Mouse (Mus musculus): ENCODE measurements around the gene Fam210b. TPM values are rescaled to one million over a fixed set of nuclear protein-coding genes. Genes with fewer than 3 reads are reported as not detected.

The Fam210b gene
- total and polyA plus RNA-seq, 2 experiments from 2014 or later = 14.9 to 43.5 TPM

DNA sequence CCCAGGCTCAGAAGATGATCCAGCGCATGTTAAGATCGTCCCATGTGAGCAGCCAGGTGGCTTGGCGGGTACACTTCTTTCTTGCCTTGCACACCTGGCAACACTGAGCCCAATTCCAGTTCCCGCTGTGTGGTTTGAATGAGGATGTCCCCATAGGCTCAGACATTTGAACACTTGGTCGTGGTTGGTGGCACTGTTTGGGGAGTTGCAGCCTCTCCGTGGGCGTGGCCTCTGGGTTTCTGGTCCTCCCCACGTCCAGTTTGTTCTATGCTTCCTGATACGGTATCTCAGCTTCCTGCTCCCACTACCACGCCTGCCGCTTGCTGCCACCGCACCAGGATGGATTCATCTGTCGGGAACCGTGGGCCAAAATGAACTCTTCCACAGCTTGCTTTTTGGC, 4.4 kb downstream of the Fam210b start:
- H3K36me3 ChIP-seq (ENCODE audit: insufficient read depth) = no peaks in the 10 kb centered on the region; the same call in 1 of the 2 replicates
- TF ChIP-seq CTCF (IDR thresholded peaks at IDR 0.05; ENCODE audit: low read depth) = no peak
- ATAC-seq (no peak), DNase-seq (no peak)
- no peak overlapping the region for H3K27ac ChIP-seq (ENCODE audit: low read depth, low read length)
- 73% methylated on average over 14 of the region's 14 CpGs for WGBS
- H3K4me2 ChIP-seq (ENCODE audit: low read depth) = no peak overlapping the region
- no peaks in the 10 kb centered on the region for H3K9me3 ChIP-seq (ENCODE audit: low read length)
- H3K9ac ChIP-seq = no peak overlapping the region
- H3K27me3 ChIP-seq (ENCODE audit: insufficient read depth, low read length) = no peaks in the 10 kb centered on the region
- H3K4me1 ChIP-seq (ENCODE audit: insufficient read depth) = peaks cover 22% of the 10 kb centered on the region
- no peak overlapping the region for H3K4me3 ChIP-seq (ENCODE audit: low read depth, low read length)

DNA sequence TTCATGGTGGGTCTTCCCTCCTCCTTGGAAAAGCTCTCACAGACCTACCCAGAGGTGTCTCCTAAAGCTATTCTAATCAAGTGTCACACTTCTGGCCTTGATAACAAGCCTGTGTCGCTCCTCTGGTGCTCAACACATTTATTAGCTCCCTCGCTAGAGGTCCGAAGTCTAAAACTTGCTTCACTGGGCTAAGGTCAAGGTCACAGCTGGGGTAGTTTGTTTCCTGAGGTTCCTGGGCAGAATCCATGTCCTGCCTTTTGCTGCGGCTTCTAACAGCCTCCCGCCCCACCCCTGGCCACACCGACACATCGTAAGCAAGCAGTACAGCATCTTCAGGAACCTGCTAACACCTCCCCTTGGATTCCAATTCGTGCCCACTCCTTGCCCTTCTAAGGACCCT, 5.4 kb downstream of the Fam210b start:
- 88% methylated on average over 8 of the region's 8 CpGs for WGBS
- H3K4me1 ChIP-seq (ENCODE audit: insufficient read depth) = peaks cover 27% of the 10 kb centered on the region

DNA sequence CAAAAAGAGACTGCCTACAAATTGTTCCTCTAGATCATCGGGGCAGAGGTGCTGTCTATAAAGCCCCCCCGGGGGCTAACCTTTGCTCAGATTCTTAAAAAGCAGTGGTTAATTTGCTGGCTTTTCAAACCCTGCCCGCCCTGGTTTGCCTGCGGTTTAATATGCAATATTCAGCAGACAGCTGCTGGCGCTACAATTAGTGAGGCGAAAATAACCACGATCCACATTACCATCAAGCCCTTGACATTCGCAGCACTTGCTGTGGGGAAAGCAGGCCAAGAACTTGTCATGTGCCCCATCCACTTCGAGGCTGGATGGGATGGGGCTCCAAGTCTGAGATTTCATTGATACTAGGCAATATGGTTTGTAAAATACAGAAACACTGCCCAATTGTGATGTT, 7.9 kb downstream of the Fam210b start:
- no peak for TF ChIP-seq CTCF (IDR thresholded peaks at IDR 0.05; ENCODE audit: low read depth)
- Histone ChIP-seq H3K9ac (no peak overlapping the region), H3K4me1 (ENCODE audit: insufficient read depth) (peaks cover 31% of the 10 kb centered on the region), H3K4me3 (ENCODE audit: low read depth, low read length) (no peak overlapping the region), H3K9me3 (ENCODE audit: low read length) (no peaks in the 10 kb centered on the region), H3K27me3 (ENCODE audit: insufficient read depth, low read length) (no peaks in the 10 kb centered on the region), H3K36me3 (ENCODE audit: insufficient read depth) (no peaks in the 10 kb centered on the region; the same call in 1 of the 2 replicates), H3K27ac (ENCODE audit: low read depth, low read length) (peak overlapping the region; percentile 70), H3K4me2 (ENCODE audit: low read depth) (no peak overlapping the region)
- peak; percentile 77 for ATAC-seq
- DNase-seq = peak; percentile 70
- 14% methylated on average over 9 of the region's 9 CpGs for WGBS

More for the DNA sequence above, 5.4 kb downstream of the Fam210b start:
- no peaks in the 10 kb centered on the region for H3K27me3 ChIP-seq (ENCODE audit: insufficient read depth, low read length)
- H3K4me2 ChIP-seq (ENCODE audit: low read depth) = no peak overlapping the region
- DNase-seq (no peak), ATAC-seq (no peak)
- H3K9ac ChIP-seq = no peak overlapping the region
- TF ChIP-seq CTCF (IDR thresholded peaks at IDR 0.05; ENCODE audit: low read depth) = no peak
- H3K4me3 ChIP-seq (ENCODE audit: low read depth, low read length) = no peak overlapping the region
- H3K27ac ChIP-seq (ENCODE audit: low read depth, low read length) = no peak overlapping the region
- no peaks in the 10 kb centered on the region for H3K9me3 ChIP-seq (ENCODE audit: low read length)
- H3K36me3 ChIP-seq (ENCODE audit: insufficient read depth) = no peaks in the 10 kb centered on the region; the same call in 1 of the 2 replicates

DNA sequence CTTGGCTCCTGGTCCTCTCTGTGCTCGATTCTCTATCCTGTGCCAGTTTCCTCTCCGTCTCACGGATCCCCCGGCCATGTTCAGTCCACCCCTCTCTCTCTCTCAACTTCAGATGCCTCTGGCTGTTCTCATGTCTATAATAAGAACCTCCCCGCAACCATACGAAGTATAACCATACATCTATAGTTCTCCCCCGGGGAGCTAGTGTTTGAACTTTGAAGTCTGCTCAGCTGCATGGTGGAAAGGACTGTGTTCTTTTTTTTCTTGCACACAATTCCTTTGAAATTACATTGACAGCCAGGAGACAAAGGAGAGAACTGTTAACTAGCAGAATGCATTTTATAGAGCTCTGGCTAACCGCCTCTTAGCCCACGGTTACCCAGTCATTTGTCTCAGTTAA, 9.4 kb downstream of the Fam210b start:
- Histone ChIP-seq H3K9ac (no peak overlapping the region), H3K36me3 (ENCODE audit: insufficient read depth) (no peaks in the 10 kb centered on the region; the same call in 1 of the 2 replicates), H3K9me3 (ENCODE audit: low read length) (no peaks in the 10 kb centered on the region), H3K4me1 (ENCODE audit: insufficient read depth) (peaks cover 26% of the 10 kb centered on the region), H3K27me3 (ENCODE audit: insufficient read depth, low read length) (no peaks in the 10 kb centered on the region), H3K4me3 (ENCODE audit: low read depth, low read length) (no peak overlapping the region), H3K4me2 (ENCODE audit: low read depth) (no peak overlapping the region), H3K27ac (ENCODE audit: low read depth, low read length) (0 out of 2 replicates have a peak overlapping the region, but pooled peaks have one; percentile 35)
- 24% methylated on average over 9 of the region's 9 CpGs for WGBS
- TF ChIP-seq CTCF (IDR thresholded peaks at IDR 0.05; ENCODE audit: low read depth) = no peak
- peak; percentile 23; the same call in 1 of the 2 replicates for ATAC-seq
- DNase-seq = no peak

DNA sequence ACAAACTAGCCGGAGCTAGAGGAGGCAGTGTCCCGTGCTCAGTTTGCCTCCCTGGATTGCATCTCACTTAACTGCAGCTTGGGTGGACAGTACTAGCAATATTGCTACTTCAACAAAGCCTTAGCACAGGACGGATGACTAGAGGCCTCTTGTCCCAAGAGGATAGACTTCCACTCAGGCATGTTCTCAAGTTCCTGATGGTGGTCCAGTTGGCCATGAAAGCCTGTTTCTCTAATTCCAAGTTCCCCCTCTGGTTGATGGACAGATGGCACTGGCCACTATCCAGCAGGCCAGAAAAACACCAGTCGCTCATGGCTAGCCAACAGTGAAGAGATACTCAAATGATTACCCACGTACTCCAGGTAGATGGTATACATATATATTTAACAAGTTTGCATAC, 10.5 kb downstream of the Fam210b start:
- Histone ChIP-seq H3K4me1 (ENCODE audit: insufficient read depth) (peaks cover 26% of the 10 kb centered on the region), H3K9ac (no peak overlapping the region), H3K4me2 (ENCODE audit: low read depth) (no peak overlapping the region), H3K9me3 (ENCODE audit: low read length) (no peaks in the 10 kb centered on the region), H3K4me3 (ENCODE audit: low read depth, low read length) (no peak overlapping the region), H3K27me3 (ENCODE audit: insufficient read depth, low read length) (no peaks in the 10 kb centered on the region), H3K27ac (ENCODE audit: low read depth, low read length) (0 out of 2 replicates have a peak overlapping the region, but pooled peaks have one; percentile 40), H3K36me3 (ENCODE audit: insufficient read depth) (no peaks in the 10 kb centered on the region; the same call in 1 of the 2 replicates)
- DNase-seq (no peak), ATAC-seq (no peak)
- TF ChIP-seq CTCF (IDR thresholded peaks at IDR 0.05; ENCODE audit: low read depth) = no peak
- 48% methylated on average over 5 of the region's 5 CpGs for WGBS

GRCm38 (mm10) chr2:172363176-172363575, 17.8 kb downstream of the Fam210b start:
- Histone ChIP-seq H3K27me3 (ENCODE audit: insufficient read depth, low read length) (no peaks in the 10 kb centered on the region), H3K4me2 (ENCODE audit: low read depth) (no peak overlapping the region), H3K4me1 (ENCODE audit: insufficient read depth) (no peaks in the 10 kb centered on the region), H3K9me3 (ENCODE audit: low read length) (no peaks in the 10 kb centered on the region), H3K36me3 (ENCODE audit: insufficient read depth) (0 out of 2 replicates have a peak, but pooled peaks cover 6% of the 10 kb centered on the region), H3K9ac (no peak overlapping the region), H3K27ac (ENCODE audit: low read depth, low read length) (no peak overlapping the region), H3K4me3 (ENCODE audit: low read depth, low read length) (no peak overlapping the region)
- TF ChIP-seq CTCF (IDR thresholded peaks at IDR 0.05; ENCODE audit: low read depth) = no peak
- 82% methylated on average over 7 of the region's 7 CpGs for WGBS
- DNase-seq = no peak
- ATAC-seq = no peak

DNA sequence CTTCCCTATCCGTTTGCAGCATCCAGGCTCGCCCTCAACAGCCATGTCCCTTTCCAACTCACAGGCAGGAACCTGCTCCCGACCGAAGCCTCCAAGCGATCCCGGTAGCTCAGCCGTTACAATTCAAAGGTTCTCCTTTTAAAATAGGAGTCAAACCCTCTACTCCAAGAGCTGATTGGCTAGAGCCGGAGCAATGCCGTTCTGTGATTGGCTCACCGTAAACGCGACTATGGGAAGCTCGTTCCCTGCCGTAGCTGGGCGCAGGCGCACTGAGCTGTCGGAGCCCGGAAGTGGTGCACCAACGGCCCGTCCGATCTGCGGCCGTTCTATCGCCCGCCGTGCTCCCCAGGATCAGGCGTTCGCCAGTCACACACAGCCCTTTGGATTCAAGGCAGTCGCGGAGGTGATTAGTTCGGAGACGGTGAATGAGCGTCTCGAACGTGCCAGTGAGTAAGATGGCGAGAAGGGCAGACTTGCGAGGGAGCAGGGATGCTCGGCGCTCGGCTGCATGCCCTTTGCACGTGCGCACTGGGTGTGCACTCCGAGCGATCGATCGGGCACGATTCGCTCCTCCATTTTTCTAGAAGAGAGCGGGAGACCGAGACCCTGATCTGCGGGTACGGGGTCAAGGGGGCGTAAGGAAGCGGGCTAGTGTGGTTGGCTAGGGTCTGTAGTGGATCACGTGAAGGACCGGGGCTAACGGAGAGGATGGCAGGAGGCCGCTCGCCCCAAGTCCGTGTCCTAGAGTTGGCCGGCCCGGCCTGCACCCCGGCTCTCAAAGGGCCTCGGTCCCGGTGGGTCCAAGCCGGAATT, 25.3 kb downstream of the Fam210b start, which contains the start of the genes Aurka and Cstf1:
Gene Aurka, minus strand, starts transcription at position 125 of the 813 bp plus-strand sequence.
Gene Cstf1, plus strand, starts transcription at position 271 of the 813 bp plus-strand sequence.
- H3K4me1 ChIP-seq (ENCODE audit: insufficient read depth) = peaks cover 9% of the 10 kb centered on the region; the same call in 1 of the 2 replicates
- H3K36me3 ChIP-seq (ENCODE audit: insufficient read depth) = peaks cover 23% of the 10 kb centered on the region
- under 1% methylated on average over 66 of the region's 66 CpGs for WGBS
- peak within 1 kb of the TSS; percentile 87 for H3K9ac ChIP-seq
- peak within 1 kb of the TSS; percentile 88 for H3K4me2 ChIP-seq (ENCODE audit: low read depth)
- TF ChIP-seq CTCF (IDR thresholded peaks at IDR 0.05; ENCODE audit: low read depth) = no peak
- H3K27me3 ChIP-seq (ENCODE audit: insufficient read depth, low read length) = no peaks in the 10 kb centered on the region
- DNase-seq (peak; percentile 98), ATAC-seq (peak; percentile 99)
- peak within 1 kb of the TSS; percentile 84 for H3K4me3 ChIP-seq (ENCODE audit: low read depth, low read length)
- H3K9me3 ChIP-seq (ENCODE audit: low read length) = no peaks in the 10 kb centered on the region
- peak within 1 kb of the TSS; percentile 92 for H3K27ac ChIP-seq (ENCODE audit: low read depth, low read length)

All from forebrain, postnatal 0 days (tissue).